Mouse (Mus musculus) stomach, embryonic 16.5 days (tissue): Measurements from ENCODE around the gene Cuedc1. TPM values are rescaled to one million over a fixed set of nuclear protein-coding genes. Genes with fewer than 3 reads are reported as not detected.

Experiments
- ATAC-seq: fragments of 200-750 bp; cut with Nextera tagmentation; 2 replicates; pipeline ENCODE4 v1.8.0; 2017; ENCODE audit warnings: moderate number of reproducible peaks, moderate TSS enrichment; ENCODE audit not compliant: insufficient read depth, low FRiP score
- H3K27ac ChIP-seq: fragments of 300-500 bp; sonication (generic); 2 replicates; pipeline ENCODE4 v1.5.1; 2014; ENCODE audit warnings: low read length
- H3K27me3 ChIP-seq: fragments of 300-500 bp; sonication (generic); 2 replicates; pipeline ENCODE4 v1.6.1; 2014; ENCODE audit warnings: low read length, control low read depth, mixed read lengths; ENCODE audit not compliant: control insufficient read depth, insufficient read depth
- H3K36me3 ChIP-seq: fragments of 300-500 bp; sonication (generic); 2 replicates; pipeline ENCODE4 v1.6.1; 2014; ENCODE audit warnings: low read length; ENCODE audit not compliant: control insufficient read depth, insufficient read depth
- H3K4me1 ChIP-seq: fragments of 300-500 bp; sonication (generic); 2 replicates; pipeline ENCODE4 v1.6.1; 2014; ENCODE audit warnings: low read length, control low read depth, mixed read lengths; ENCODE audit not compliant: control insufficient read depth, insufficient read depth
- H3K4me2 ChIP-seq: fragments of 300-500 bp; sonication (generic); 2 replicates; pipeline ENCODE4 v1.6.1; 2014; ENCODE audit warnings: low read depth, low read length, mixed read lengths
- H3K4me3 ChIP-seq: fragments of 300-500 bp; sonication (generic); replicated peaks from 2 replicates; pipeline ENCODE4 v1.5.1; 2014; ENCODE audit warnings: mild to moderate bottlenecking, low read length
- H3K9ac ChIP-seq: fragments of 300-500 bp; sonication (generic); 2 replicates; pipeline ENCODE4 v1.6.1; 2014; ENCODE audit warnings: low read length
- H3K9me3 ChIP-seq: fragments of 300-500 bp; sonication (generic); replicated peaks from 2 replicates; pipeline ENCODE4 v1.6.1; 2016; ENCODE audit warnings: low read length, control low read depth; ENCODE audit not compliant: control insufficient read depth
- WGBS: fragments of 180-500 bp; shearing (Covaris S2); extraction: QIAGEN DNeasy Blood & Tissue Kit; methylation state at CpG from one replicate; pipeline ENCODE4 v1.1.7; 2014; 5-methylcytosine and 5-hydroxymethylcytosine counted together
- polyA plus RNA-seq: library from polyadenylated mRNA; unstranded; fragments of >200 nt; fragmentation: Nextera tagmentation; extraction: Ambion mirVana; gene quantifications from 2 replicates; pipeline ENCODE4 v1.2.1, GENCODE M21; 2015

Gene Cuedc1
- polyA plus RNA-seq, 1 experiment from 2014 or later, result 11.3 TPM

DNA sequence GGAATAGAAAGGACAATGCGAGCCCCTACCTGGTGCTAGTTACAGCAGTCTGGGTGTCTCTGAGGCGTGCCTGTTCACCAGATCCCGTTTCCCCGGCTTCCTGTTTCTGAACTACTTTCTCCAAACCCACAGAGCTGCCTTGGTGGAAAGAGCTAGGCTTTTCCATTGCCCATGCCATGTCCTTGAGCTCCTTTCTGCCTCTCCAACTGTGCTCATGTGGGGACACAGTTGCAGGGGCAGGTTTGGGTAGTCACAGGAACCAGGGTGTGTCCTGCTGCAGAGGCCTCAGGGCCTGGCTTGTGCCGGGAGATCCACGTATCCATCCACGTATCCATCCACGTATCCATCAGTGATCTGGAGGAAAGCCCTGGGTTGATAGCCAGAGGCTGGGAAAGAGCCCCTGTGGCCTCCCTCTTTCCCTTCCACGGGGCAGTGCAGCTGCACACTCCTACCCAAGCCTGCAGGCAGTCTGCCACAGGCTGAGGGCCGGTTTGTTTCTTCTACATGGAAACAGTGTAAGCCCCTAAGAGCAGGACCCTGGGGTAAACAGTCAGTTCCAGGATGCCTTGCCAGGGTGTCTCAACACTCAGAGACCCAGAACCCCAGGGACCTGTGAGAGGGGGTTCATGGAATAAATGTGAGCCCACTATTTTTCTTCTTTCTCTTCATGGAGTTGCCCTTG is 68.0 kb downstream of the Cuedc1 start:
- ATAC-seq, result no peak
- no peaks in the 10 kb centered on the region for H3K36me3 ChIP-seq
- H3K27me3 ChIP-seq, result no peaks in the 10 kb centered on the region
- no peaks in the 10 kb centered on the region for H3K9me3 ChIP-seq
- no peak overlapping the region for H3K4me2 ChIP-seq
- peaks cover 35% of the 10 kb centered on the region for H3K4me1 ChIP-seq
- WGBS, result 57% methylated on average over 10 of the region's 10 CpGs
- peak overlapping the region; percentile 90 for H3K27ac ChIP-seq
- H3K4me3 ChIP-seq, result no peak overlapping the region
- H3K9ac ChIP-seq, result peak overlapping the region; percentile 56

DNA sequence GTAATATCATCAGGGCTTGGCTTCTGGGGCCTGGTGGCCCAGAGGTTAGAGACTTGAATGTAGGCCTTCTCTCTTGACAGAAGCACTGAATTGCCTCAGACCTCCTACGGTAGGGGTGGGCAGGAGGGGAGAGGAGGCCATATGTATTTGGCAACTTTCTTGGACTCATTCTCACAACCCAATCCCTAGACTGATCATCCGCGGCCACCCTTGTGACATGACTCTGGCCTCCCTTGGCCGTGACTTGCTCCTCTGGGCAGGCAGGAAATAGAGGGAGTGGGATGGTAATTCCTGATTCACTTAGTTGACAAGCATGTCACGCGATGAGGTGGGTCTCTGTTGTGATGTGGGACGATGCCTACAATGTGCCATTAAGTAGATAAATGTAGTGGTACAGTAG is 68.6 kb downstream of the Cuedc1 start:
- peak overlapping the region; percentile 90 for H3K27ac ChIP-seq

DNA sequence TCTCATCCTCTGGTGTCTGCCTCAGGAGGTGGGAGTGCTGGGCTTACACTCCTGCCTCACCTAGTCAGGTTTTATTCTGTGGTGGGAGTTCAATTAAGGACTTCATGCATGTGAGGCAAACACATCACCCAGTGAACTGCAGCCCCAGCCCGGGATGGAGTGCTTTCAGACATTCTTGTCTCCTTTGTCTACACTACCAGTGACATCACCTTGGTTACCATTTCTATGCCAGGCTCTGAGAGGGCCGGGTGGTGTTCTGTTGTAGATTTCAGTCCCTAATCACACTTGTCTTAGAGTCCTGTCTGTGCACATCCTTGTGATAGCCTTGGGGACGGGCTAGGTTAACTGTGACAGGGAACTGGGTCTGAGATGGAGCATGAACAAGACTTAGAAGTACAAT is 70.8 kb downstream of the Cuedc1 start:
- Histone ChIP-seq H3K27me3 (no peaks in the 10 kb centered on the region), H3K9me3 (no peaks in the 10 kb centered on the region), H3K36me3 (no peaks in the 10 kb centered on the region), H3K27ac (no peak overlapping the region), H3K4me1 (peaks cover 46% of the 10 kb centered on the region), H3K9ac (no peak overlapping the region), H3K4me2 (no peak overlapping the region), H3K4me3 (no peak overlapping the region)
- no peak for ATAC-seq
- 47% methylated on average over 3 of the region's 3 CpGs for WGBS

More for the DNA sequence above, 68.6 kb downstream of the Cuedc1 start:
- Histone ChIP-seq H3K4me3 (no peak overlapping the region), H3K36me3 (no peaks in the 10 kb centered on the region), H3K4me1 (peaks cover 31% of the 10 kb centered on the region), H3K4me2 (no peak overlapping the region), H3K27me3 (no peaks in the 10 kb centered on the region), H3K9ac (no peak overlapping the region), H3K9me3 (no peaks in the 10 kb centered on the region)
- 87% methylated on average over 7 of the region's 7 CpGs for WGBS
- no peak for ATAC-seq

DNA sequence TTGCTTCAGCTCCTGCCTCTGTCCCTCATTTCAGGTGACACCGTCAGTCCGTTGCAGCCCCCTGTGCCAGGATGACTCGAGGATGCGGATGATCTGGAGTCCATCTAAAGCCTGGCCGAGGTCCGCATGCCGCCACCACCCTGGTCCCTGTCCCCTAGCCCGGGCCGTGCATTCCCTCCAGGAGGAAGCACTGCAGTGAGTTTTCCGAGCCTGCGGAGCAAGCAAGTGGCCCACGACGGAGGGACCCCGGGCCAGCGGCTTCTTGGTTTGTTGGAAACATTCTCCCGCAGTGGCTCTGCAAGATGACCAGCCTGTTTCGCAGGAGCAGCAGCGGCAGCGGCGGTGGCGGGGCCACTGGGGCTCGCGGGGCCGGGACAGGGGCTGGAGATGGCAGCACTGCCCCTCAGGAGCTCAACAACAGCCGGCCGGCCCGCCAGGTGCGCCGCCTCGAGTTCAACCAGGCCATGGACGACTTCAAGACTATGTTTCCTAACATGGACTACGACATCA is 71.7 kb downstream of the Cuedc1 start:
- no peak for ATAC-seq
- H3K4me3 ChIP-seq, result no peak overlapping the region
- H3K36me3 ChIP-seq, result no peaks in the 10 kb centered on the region
- H3K27ac ChIP-seq, result no peak overlapping the region
- H3K9me3 ChIP-seq, result no peaks in the 10 kb centered on the region
- H3K4me2 ChIP-seq, result no peak overlapping the region
- no peaks in the 10 kb centered on the region for H3K27me3 ChIP-seq
- H3K4me1 ChIP-seq, result peaks cover 45% of the 10 kb centered on the region
- H3K9ac ChIP-seq, result no peak overlapping the region
- WGBS, result 43% methylated on average over 32 of the region's 32 CpGs

DNA sequence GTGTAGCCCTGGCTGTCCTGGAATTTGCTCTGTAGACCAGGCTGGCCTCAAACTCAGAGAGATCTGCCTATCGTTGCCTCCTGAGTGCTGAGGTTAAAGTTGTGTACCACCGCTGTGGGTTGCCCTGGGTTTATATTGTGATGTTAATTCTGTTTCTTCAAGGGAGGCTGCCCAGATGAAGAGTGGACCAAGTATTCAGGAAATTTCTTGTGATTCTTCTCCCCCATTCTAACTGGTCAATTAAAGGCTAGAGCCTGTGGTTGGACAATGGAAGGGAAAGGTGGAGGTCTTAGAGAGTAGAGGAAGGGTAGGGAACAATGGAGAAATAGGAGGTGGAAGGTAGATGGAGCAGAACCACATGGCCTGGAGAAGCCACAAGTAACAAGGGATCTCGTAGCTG is 72.7 kb downstream of the Cuedc1 start:
- H3K9ac ChIP-seq, result no peak overlapping the region
- ATAC-seq, result no peak
- 81% methylated on average over 3 of the region's 3 CpGs for WGBS
- H3K4me1 ChIP-seq, result peaks cover 37% of the 10 kb centered on the region
- no peak overlapping the region for H3K27ac ChIP-seq
- H3K4me2 ChIP-seq, result no peak overlapping the region
- H3K4me3 ChIP-seq, result no peak overlapping the region
- no peaks in the 10 kb centered on the region for H3K27me3 ChIP-seq
- H3K36me3 ChIP-seq, result no peaks in the 10 kb centered on the region
- no peaks in the 10 kb centered on the region for H3K9me3 ChIP-seq

DNA sequence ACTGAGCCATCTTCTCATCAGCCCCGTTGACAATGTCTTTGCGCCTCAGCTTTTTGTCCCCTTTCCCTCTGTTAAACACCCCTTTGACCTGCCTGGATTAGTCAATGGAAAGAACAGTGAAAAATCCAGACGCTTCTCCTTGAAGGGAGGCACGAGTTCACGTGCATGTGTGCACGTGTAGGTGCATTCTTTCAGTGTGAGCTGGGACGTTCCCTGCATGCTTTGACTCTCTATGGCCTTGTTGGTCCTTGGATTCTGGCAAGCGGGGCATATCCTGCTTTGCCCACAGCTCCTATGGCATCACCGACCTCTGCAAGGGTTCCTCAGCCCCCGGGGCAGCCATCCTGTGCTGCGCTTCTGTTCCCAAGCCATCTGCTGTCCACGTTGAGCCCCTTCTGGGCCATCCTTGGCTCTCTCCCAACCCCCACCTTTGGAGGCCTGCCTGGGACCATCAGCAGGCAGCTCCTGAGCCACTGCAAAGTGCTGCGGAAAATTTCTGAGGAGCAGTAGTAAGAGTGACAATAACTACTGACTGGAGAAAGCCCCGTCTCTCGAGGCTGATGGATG is 74.1 kb downstream of the Cuedc1 start:
- WGBS, result 57% methylated on average over 15 of the region's 15 CpGs
- Histone ChIP-seq H3K36me3 (no peaks in the 10 kb centered on the region; the same call in 1 of the 2 replicates), H3K27ac (peak overlapping the region; percentile 86; the same call in 1 of the 2 replicates), H3K9me3 (no peaks in the 10 kb centered on the region), H3K4me1 (peaks cover 26% of the 10 kb centered on the region), H3K4me2 (no peak overlapping the region), H3K9ac (peak overlapping the region; percentile 54; the same call in 1 of the 2 replicates), H3K27me3 (no peaks in the 10 kb centered on the region), H3K4me3 (no peak overlapping the region)
- no peak for ATAC-seq

DNA sequence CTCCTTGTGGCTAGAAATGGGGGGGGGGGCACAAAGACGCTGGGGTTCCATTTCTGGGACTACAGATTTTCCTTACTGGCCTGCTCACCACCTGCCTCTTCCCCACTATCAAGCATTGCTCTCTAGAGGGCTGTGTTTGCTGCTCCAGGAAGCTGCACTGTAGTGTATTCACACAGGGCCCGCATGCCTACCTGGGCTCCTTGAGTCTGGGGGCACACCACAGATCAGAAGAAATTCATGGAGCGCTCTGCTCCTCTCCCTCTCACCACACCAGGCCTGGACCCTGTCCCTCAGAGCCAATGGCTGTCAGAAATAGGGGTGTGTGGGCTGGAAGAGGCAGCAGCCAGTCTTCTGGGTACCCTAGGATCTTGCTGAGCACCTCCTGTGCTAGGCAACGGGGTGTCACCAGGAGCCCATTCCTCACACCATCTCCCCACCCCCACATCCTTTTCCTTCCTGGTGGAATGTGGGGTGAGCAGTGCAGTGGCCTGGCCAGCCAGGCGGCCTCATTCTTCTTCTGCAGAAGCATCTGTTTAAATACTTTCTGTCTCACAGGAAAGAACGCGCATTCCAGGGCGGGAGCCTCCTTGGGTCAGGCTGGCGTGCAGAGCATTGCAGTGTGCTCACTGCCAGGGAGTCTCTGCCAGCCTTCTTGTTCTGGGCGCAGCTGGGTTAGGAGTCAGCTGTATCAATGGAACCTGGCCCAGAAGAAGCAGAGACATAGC is 74.9 kb downstream of the Cuedc1 start:
- Histone ChIP-seq H3K4me2 (peak overlapping the region; percentile 12; the same call in 1 of the 2 replicates), H3K27ac (peak overlapping the region; percentile 86), H3K4me3 (no peak overlapping the region), H3K9ac (peak overlapping the region; percentile 54), H3K9me3 (no peaks in the 10 kb centered on the region), H3K4me1 (peaks cover 26% of the 10 kb centered on the region), H3K36me3 (no peaks in the 10 kb centered on the region; the same call in 1 of the 2 replicates), H3K27me3 (no peaks in the 10 kb centered on the region)
- 30% methylated on average over 10 of the region's 10 CpGs for WGBS
- ATAC-seq, result peak; percentile 84

DNA sequence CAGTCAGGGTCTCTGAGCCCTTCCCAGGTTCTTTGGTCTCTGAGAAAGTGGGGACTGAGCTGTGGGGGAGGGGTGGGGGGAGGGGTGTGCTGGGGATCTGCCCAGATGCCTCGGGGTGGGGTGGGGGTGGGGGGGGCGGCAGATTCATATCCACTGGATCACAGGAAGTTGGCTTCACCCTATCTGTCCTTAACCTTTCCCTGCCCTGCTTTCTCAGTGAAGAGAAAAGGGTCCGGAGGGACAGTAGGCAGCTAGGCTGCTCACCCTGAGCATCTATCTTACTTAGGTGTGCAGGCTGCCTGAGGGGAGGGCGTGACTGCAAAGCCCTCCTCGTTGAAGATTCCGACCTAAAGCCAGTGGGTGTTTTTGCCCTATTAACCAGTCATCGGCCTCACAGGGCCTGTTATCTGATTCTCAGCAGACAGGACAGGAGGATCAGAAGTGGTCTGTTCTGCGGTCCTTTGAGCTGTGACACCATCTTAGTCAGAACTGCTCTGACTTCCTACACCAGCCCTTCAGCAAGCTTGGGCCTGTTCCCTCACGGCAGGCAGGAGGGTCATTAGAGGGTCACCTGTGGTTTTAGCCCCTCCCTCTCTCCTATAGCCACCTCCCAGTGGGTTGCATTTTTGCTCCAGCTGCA is 75.6 kb downstream of the Cuedc1 start:
- no peak overlapping the region for H3K4me3 ChIP-seq
- H3K4me2 ChIP-seq, result peak overlapping the region; percentile 12; the same call in 1 of the 2 replicates
- peaks cover 25% of the 10 kb centered on the region for H3K4me1 ChIP-seq
- WGBS, result 16% methylated on average over 8 of the region's 9 CpGs
- no peaks in the 10 kb centered on the region; the same call in 1 of the 2 replicates for H3K36me3 ChIP-seq
- ATAC-seq, result peak; percentile 38
- H3K27me3 ChIP-seq, result no peaks in the 10 kb centered on the region
- peak overlapping the region; percentile 86 for H3K27ac ChIP-seq
- H3K9ac ChIP-seq, result peak overlapping the region; percentile 54; the same call in 1 of the 2 replicates
- no peaks in the 10 kb centered on the region for H3K9me3 ChIP-seq
